Mouse (Mus musculus) stomach, postnatal 0 days (tissue): ENCODE measurements around the gene Gm572.

Source experiments
- CTCF ChIP-seq: IDR thresholded peaks from 2 replicates; pipeline ENCODE4 v1.5.1; 2016; ENCODE audit warnings: antibody characterized with exemption, low read depth, mild to moderate bottlenecking, moderate library complexity
- EP300 ChIP-seq: optimal IDR thresholded peaks from 2 replicates; pipeline ENCODE3; 2016; ENCODE audit warnings: antibody characterized with exemption

GRCm38 (mm10) chr4:148654701-148655398 lies 11.7 kb downstream of the Gm572 start:
- TF ChIP-seq CTCF (peak; percentile 72), EP300 (no peak)
